Comparison of ENCODE assay signal across 25 mouse cellular contexts in the genomic region with DNA sequence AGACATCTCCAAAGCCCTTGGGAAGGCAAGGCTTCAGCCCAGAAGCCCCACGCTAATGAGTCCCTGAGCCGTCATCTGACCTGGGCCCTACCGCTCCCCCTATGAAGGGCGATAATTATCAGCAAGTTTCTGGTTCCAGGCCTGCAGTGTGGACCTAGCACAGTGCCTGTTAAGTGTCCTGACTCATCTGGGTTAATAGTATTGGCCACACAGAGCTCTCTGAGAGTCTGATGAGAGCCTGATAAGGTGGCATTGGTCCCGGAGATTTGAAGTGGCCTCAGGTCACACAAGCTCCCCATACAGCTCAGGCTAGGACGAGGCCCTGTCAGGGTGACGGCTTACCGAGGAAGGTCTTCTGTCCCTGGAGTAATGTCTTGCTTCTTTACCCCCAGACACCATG. TPM values are rescaled to one million over a fixed set of nuclear protein-coding genes. Genes with fewer than 3 reads are reported as not detected.
DNase-seq lines count a peak whose midpoint lies in the region; TF ChIP-seq lines count a peak whose summit lies in the region.
"Had no signal": no experiment of that assay in that cellular context is flagged by ENCODE, and none has a peak within 500 bp of the region (broad histone marks: within the 10 kb centered on the region; RNA-seq: fewer than 3 reads in every experiment).

No protein-coding gene starts in this region.

- intact Hi-C loops in heart, postnatal 36 days (cut with DNase I) = no loop called here

- H3K36me3 ChIP-seq in E14TG2a.4 (ENCODE audit: insufficient read depth, low read length) = peaks cover 57% of the 10 kb centered on the region

- no peaks in the 10 kb centered on the region for H3K27me3 ChIP-seq in E14TG2a.4 (ENCODE audit: insufficient read depth, low read length)
- H3K27me3 ChIP-seq: embryonic facial prominence, embryonic 12.5 days; embryonic facial prominence, embryonic 15.5 days; hindbrain, embryonic 13.5 days had no signal

- H3K4me3 ChIP-seq in lung, adult 2 months (replicated peaks; ENCODE audit: extremely low read depth, low read depth, low read length) = no peak overlapping the region
- H3K4me3 ChIP-seq in E14TG2a.4 (replicated peaks; ENCODE audit: low read length) = 0 out of 2 replicates have a peak overlapping the region, but pooled peaks have one; percentile 35
- H3K4me3 ChIP-seq: embryonic facial prominence, embryonic 12.5 days; embryonic facial prominence, embryonic 15.5 days; gastrocnemius, adult 2 months; hindbrain, embryonic 10.5 days; hindbrain, embryonic 13.5 days had no signal

- no peak for TF ChIP-seq POLR2A in lung, adult 2 months (IDR thresholded peaks at IDR 0.05; ENCODE audit: borderline replicate concordance, extremely low read depth, low read depth, low read length)

- H3K4me1 ChIP-seq in lung, adult 2 months (ENCODE audit: control insufficient read depth, insufficient read depth, low read length) = no peaks in the 10 kb centered on the region
- peaks cover 74% of the 10 kb centered on the region for H3K4me1 ChIP-seq in E14TG2a.4 (replicated peaks; ENCODE audit: low read depth, low read length)
- H3K4me1 ChIP-seq: embryonic facial prominence, embryonic 12.5 days; embryonic facial prominence, embryonic 15.5 days; hindbrain, embryonic 10.5 days had no signal

- no peak for TF ChIP-seq CTCF in lung, adult 2 months (IDR thresholded peaks at IDR 0.05; ENCODE audit: insufficient read depth, low read length)
- no peak for TF ChIP-seq CTCF in E14TG2a.4 (conservative IDR thresholded peaks at IDR 0.05; ENCODE audit: low read length)

- H3K9me3 ChIP-seq in E14TG2a.4 (ENCODE audit: low read length) = no peaks in the 10 kb centered on the region
- H3K9me3 ChIP-seq: embryonic facial prominence, embryonic 12.5 days; embryonic facial prominence, embryonic 15.5 days; hindbrain, embryonic 10.5 days; hindbrain, embryonic 13.5 days had no signal

- peak; percentile 5 for DNase-seq in cerebellum, adult 11 months
- DNase-seq in cerebellum, adult 11-12 months = no peak
- peak; percentile 20 for DNase-seq in lung, adult 2 months
- no peak for DNase-seq in lung, postnatal 14 days
- peak; percentile 92 for DNase-seq in MN1 (ENCODE audit: low spot score)
- DNase-seq in heart, postnatal 36 days = no peak
- no peak for DNase-seq in layer of hippocampus, postnatal 36 days
- DNase-seq: adrenal gland, postnatal 25 days; cerebellum, adult 2 months; cerebellum, adult 9-11 months; cerebellum, postnatal 25 days; forebrain, postnatal 0 days; gastrocnemius, adult 2 months; gastrocnemius, postnatal 14 days; heart, adult 11 months had no signal

- 69% methylated on average over 8 of the region's 8 CpGs for WGBS in lung, adult 2 months

RNA-seq across cellular contexts. Expression of gene Fxyd2, which starts 9.9 kb away (rescaled TPM):
- 8.5 and 8.8 TPM in 2 replicates for polyA plus RNA-seq in lung, adult 2 months (2012; rRNA removed)
- 1 to 10 TPM; 2.2 to 3.6 TPM for total RNA-seq in heart, postnatal 36 days (2021)
- total RNA-seq in layer of hippocampus, postnatal 36 days (2021) = 1 to 10 TPM; 6.8 to 7.9 TPM
- polyA plus RNA-seq: C2C12; CD4-positive, CD25-positive, alpha-beta regulatory T cell, adult 4 months had no signal

RNA-seq across cellular contexts. Expression of gene Fxyd6, which starts 19.6 kb away (rescaled TPM):
- polyA plus RNA-seq in lung, adult 2 months (2012; rRNA removed) = 19.8 and 31.7 TPM in 2 replicates
- total RNA-seq in heart, postnatal 36 days (2021) = 10 to 100 TPM; 15.9 to 16.6 TPM
- 10 to 100 TPM; 79.6 to 85.8 TPM for total RNA-seq in layer of hippocampus, postnatal 36 days (2021)
- total RNA-seq: common myeloid progenitor, adult 5-6 weeks had no signal
- polyA plus RNA-seq: C2C12; CD4-positive, CD25-positive, alpha-beta regulatory T cell, adult 4 months had no signal

RNA-seq across cellular contexts. Expression of gene Dscaml1, which starts 36.8 kb away (rescaled TPM):
- polyA plus RNA-seq in lung, adult 2 months (2012; rRNA removed) = 0.35 and 0.38 TPM in 2 replicates
- not detected for total RNA-seq in heart, postnatal 36 days (2021)
- 10 to 100 TPM; 88.0 to 91.7 TPM for total RNA-seq in layer of hippocampus, postnatal 36 days (2021)
- total RNA-seq: common myeloid progenitor, adult 5-6 weeks; gastrocnemius, adult 2 months; heart, adult 8-10 months; heart, postnatal 25 days had no signal
- polyA plus RNA-seq: C2C12; CD4-positive, CD25-positive, alpha-beta regulatory T cell, adult 4 months had no signal

Comparison
In these comparisons a context has a peak if more than half of its experiments do, and no peak if none do; other contexts are left out.
1. DNase-seq: peak in cerebellum, adult 11 months (single experiment), lung, adult 2 months (single experiment) and MN1 (single experiment); none in cerebellum, adult 11-12 months (single experiment), lung, postnatal 14 days (single experiment), heart, postnatal 36 days (0 of 2) and layer of hippocampus, postnatal 36 days (0 of 2).
2. RNA of gene Fxyd6, which starts 19.6 kb away (total RNA-seq): 79.6 to 85.8 TPM in layer of hippocampus, postnatal 36 days; 15.9 to 16.6 TPM in heart, postnatal 36 days; every median in the first group is over 4 times any median in the second.
3. RNA of gene Dscaml1, which starts 36.8 kb away (total RNA-seq): 88.0 to 91.7 TPM in layer of hippocampus, postnatal 36 days; not detected in heart, postnatal 36 days; every median in the first group is over 10 times any median in the second.